Comparison of ENCODE assay signal across 24 mouse cellular contexts in the genomic region with DNA sequence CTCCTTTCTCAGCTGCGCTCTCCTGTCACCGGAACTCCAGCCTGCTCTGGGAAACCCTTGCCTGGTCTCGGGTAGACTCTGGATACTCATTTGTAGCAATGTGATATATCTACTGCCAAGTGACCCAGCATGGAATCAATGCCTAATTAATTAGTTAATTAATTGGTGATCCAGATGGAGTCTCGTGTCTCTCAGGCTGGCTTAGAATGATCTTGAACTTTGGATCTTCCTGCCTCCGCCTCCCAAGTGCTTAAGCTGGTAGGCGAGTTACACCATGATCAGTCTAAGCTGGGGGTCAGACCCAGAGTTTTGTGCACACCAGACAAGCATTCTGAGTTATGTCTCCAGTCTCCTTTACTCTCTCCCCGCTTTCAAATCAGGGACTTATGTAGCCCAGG. TPM values are rescaled to one million over a fixed set of nuclear protein-coding genes. Genes with fewer than 3 reads are reported as not detected.
DNase-seq lines count a peak whose midpoint lies in the region; ATAC-seq and TF ChIP-seq lines count a peak whose summit lies in the region.
"Had no signal": no experiment of that assay in that cellular context is flagged by ENCODE, and none has a peak within 500 bp of the region (broad histone marks: within the 10 kb centered on the region; RNA-seq: fewer than 3 reads in every experiment).

No protein-coding gene starts in this region.

- peak; percentile 79 for DNase-seq in kidney, adult 11 months
- DNase-seq in kidney, postnatal 10 days = no peak
- DNase-seq in CH12.LX (ENCODE audit: extremely low read depth) = no peak
- peak; percentile 90 for DNase-seq in kidney, adult 9 months
- peak; percentile 51 for DNase-seq in kidney, postnatal 14 days
- DNase-seq: adrenal gland, postnatal 25 days; cerebellum, adult 18-20 months; cerebellum, postnatal 10 days; forebrain, postnatal 0 days; heart, postnatal 4 days; lung, postnatal 36 days; right cerebral cortex, postnatal 25 days had no signal

- no peaks in the 10 kb centered on the region for H3K9me3 ChIP-seq in CH12.LX (replicated peaks; ENCODE audit: low read length)
- H3K9me3 ChIP-seq: embryonic facial prominence, embryonic 13.5 days; forebrain, embryonic 10.5 days; heart, embryonic 15.5 days; hindbrain, embryonic 15.5 days; limb, embryonic 13.5 days; midbrain, embryonic 15.5 days; neural tube, embryonic 15.5 days; stomach, embryonic 15.5 days had no signal

- dilution Hi-C loops in CH12.LX (cut with MboI; ENCODE audit: extremely low pct_ligation_motif_present, extremely low pct_unique_long_range_greater_than_20kb, low sequenced_read_pairs) = no loop called here

- TF ChIP-seq RAD21 in CH12.LX (IDR thresholded peaks at IDR 0.05; ENCODE audit: low read depth, low read length) = no peak

- TF ChIP-seq CTCF in CH12.LX (conservative IDR thresholded peaks at IDR 0.05 in 1 of 2, IDR thresholded peaks at IDR 0.05 in 1 of 2; ENCODE audit: low read depth in 2 of 2, low read length in 2 of 2) = no peak

- peaks cover 59% of the 10 kb centered on the region for H3K79me2 ChIP-seq in CH12.LX (replicated peaks; ENCODE audit: control insufficient read depth, extremely low read depth, insufficient read depth, poor library complexity, severe bottlenecking)

- H3K27me3 ChIP-seq in CH12.LX (replicated peaks) = no peaks in the 10 kb centered on the region
- H3K27me3 ChIP-seq: embryonic facial prominence, embryonic 13.5 days; heart, embryonic 15.5 days; hindbrain, embryonic 15.5 days; limb, embryonic 13.5 days; midbrain, embryonic 15.5 days; neural tube, embryonic 15.5 days; stomach, embryonic 15.5 days had no signal

- peak overlapping the region; percentile 64 to 94 (median 80) for H3K4me3 ChIP-seq in CH12.LX (replicated peaks in 1 of 3; ENCODE audit: low read depth in 2 of 3, low read length in 2 of 3, poor library complexity in 1 of 3)
- H3K4me3 ChIP-seq: embryonic facial prominence, embryonic 13.5 days; forebrain, embryonic 10.5 days; heart, embryonic 15.5 days; hindbrain, embryonic 15.5 days; limb, embryonic 13.5 days; midbrain, embryonic 15.5 days; neural tube, embryonic 15.5 days; stomach, embryonic 15.5 days had no signal

- H3K27ac ChIP-seq in CH12.LX (ENCODE audit: insufficient read depth, low read depth) = peak overlapping the region; percentile 99
- H3K27ac ChIP-seq: embryonic facial prominence, embryonic 13.5 days; forebrain, embryonic 10.5 days; heart, embryonic 15.5 days; hindbrain, embryonic 15.5 days; limb, embryonic 13.5 days; midbrain, embryonic 15.5 days; neural tube, embryonic 15.5 days; stomach, embryonic 15.5 days had no signal

- no peak for TF ChIP-seq POLR2A in CH12.LX (IDR thresholded peaks at IDR 0.05; ENCODE audit: low read depth, low read length)

- peak overlapping the region; percentile 91 for H3K4me2 ChIP-seq in CH12.LX (ENCODE audit: insufficient read depth, low read depth, poor library complexity, severe bottlenecking)
- H3K4me2 ChIP-seq: embryonic facial prominence, embryonic 13.5 days; heart, embryonic 15.5 days; hindbrain, embryonic 15.5 days; limb, embryonic 13.5 days; liver, embryonic 11.5 days; midbrain, embryonic 15.5 days; neural tube, embryonic 15.5 days; stomach, embryonic 15.5 days had no signal

- no peak for ATAC-seq in granulocyte monocyte progenitor cell, adult 5-6 weeks (replicated peaks; ENCODE audit: poor library complexity, severe bottlenecking)
- ATAC-seq in megakaryocyte, adult 5-6 weeks (ENCODE audit: poor library complexity, severe bottlenecking) = no peak
- ATAC-seq: forebrain, postnatal 0 days; inflammation-experienced regulatory T-cells, adult 6 months; midbrain, embryonic 15.5 days had no signal

- H3K9ac ChIP-seq in CH12.LX (ENCODE audit: insufficient read depth, low read depth) = peak overlapping the region; percentile 89
- H3K9ac ChIP-seq: embryonic facial prominence, embryonic 13.5 days; forebrain, postnatal 0 days; heart, embryonic 15.5 days; hindbrain, embryonic 15.5 days; limb, embryonic 13.5 days; midbrain, embryonic 15.5 days; neural tube, embryonic 15.5 days; stomach, embryonic 15.5 days had no signal

- H3K36me3 ChIP-seq in CH12.LX (replicated peaks in 1 of 2; ENCODE audit: control insufficient read depth in 1 of 2, insufficient read depth in 1 of 2, low read length in 1 of 2) = peaks cover 34 to 56% of the 10 kb centered on the region in 2 experiments
- H3K36me3 ChIP-seq: stomach, embryonic 15.5 days had no signal

- in situ Hi-C loops in CH12.LX (cut with MboI; ENCODE audit: low pct_ligation_motif_present, low pct_unique_long_range_greater_than_20kb, low sequenced_read_pairs) = no loop called here

- no peak for TF ChIP-seq EP300 in CH12.LX (IDR thresholded peaks at IDR 0.05; ENCODE audit: low read length)

- peaks cover 24 to 49% of the 10 kb centered on the region in 2 experiments for H3K4me1 ChIP-seq in CH12.LX (ENCODE audit: control insufficient read depth in 1 of 2, insufficient read depth in 2 of 2)
- H3K4me1 ChIP-seq: heart, embryonic 15.5 days; hindbrain, embryonic 15.5 days; limb, embryonic 13.5 days; midbrain, embryonic 15.5 days; neural tube, embryonic 15.5 days; stomach, embryonic 15.5 days had no signal

TF ChIP-seq in CH12.LX, 34 proteins besides CTCF, POLR2A, EP300 and RAD21:
- TF ChIP-seq SIN3A (IDR thresholded peaks at IDR 0.05; ENCODE audit: low read length) (no peak), TCF12 (IDR thresholded peaks at IDR 0.05; ENCODE audit: low read depth, low read length) (no peak), MAZ (IDR thresholded peaks at IDR 0.05; ENCODE audit: low read depth, low read length) (no peak), MYC (IDR thresholded peaks at IDR 0.05; ENCODE audit: low read depth, low read length) (peak; percentile 41; the same call in 1 of the 2 replicates), MEF2A (IDR thresholded peaks at IDR 0.05; ENCODE audit: borderline replicate concordance, low read depth, low read length) (no peak), RCOR1 (conservative IDR thresholded peaks at IDR 0.05; ENCODE audit: low read depth, low read length) (peak; percentile 64; the same call in 1 of the 2 replicates), BHLHE40 (IDR thresholded peaks at IDR 0.05; ENCODE audit: low read depth, low read length) (no peak), USF1 (IDR thresholded peaks at IDR 0.05; ENCODE audit: low read depth, low read length) (no peak), NELFE (IDR thresholded peaks at IDR 0.05; ENCODE audit: low read depth, low read length) (0 out of 2 replicates have a peak, but pooled peaks have one; percentile 49), GABPA (IDR thresholded peaks at IDR 0.05; ENCODE audit: insufficient replicate concordance, low read depth, low read length) (no peak), IRF4 (IDR thresholded peaks at IDR 0.05; ENCODE audit: low read depth, low read length) (no peak), E2F4 (IDR thresholded peaks at IDR 0.05; ENCODE audit: insufficient replicate concordance, low read depth, low read length) (no peak), JUN (IDR thresholded peaks at IDR 0.05; ENCODE audit: insufficient read depth, low read depth, low read length) (no peak), PAX5 (IDR thresholded peaks at IDR 0.05; ENCODE audit: low read length) (no peak), MAFK (IDR thresholded peaks at IDR 0.05; ENCODE audit: insufficient replicate concordance, low read length) (no peak), ZMIZ1 (IDR thresholded peaks at IDR 0.05; ENCODE audit: low read depth, low read length) (no peak; the same call in 1 of the 2 replicates), POLR2AphosphoS2 (IDR thresholded peaks at IDR 0.05; ENCODE audit: low read depth, low read length) (no peak), ZC3H11A (IDR thresholded peaks at IDR 0.05; ENCODE audit: low read depth, low read length) (no peak), ETS1 (conservative IDR thresholded peaks at IDR 0.05; ENCODE audit: low read depth, low read length) (no peak; the same call in 1 of the 2 replicates), KAT2A (IDR thresholded peaks at IDR 0.05; ENCODE audit: insufficient replicate concordance, low read length) (0 out of 2 replicates have a peak, but pooled peaks have one; percentile 36), MXI1 (IDR thresholded peaks at IDR 0.05; ENCODE audit: low read depth, low read length) (peak; percentile 4; the same call in 1 of the 2 replicates), NRF1 (IDR thresholded peaks at IDR 0.05; ENCODE audit: low read depth, low read length) (no peak), ELF1 (IDR thresholded peaks at IDR 0.05; ENCODE audit: low read depth, low read length) (no peak), CHD1 (IDR thresholded peaks at IDR 0.05; ENCODE audit: low read depth, low read length) (no peak), UBTF (IDR thresholded peaks at IDR 0.05; ENCODE audit: low read depth, low read length) (0 out of 2 replicates have a peak, but pooled peaks have one; percentile 35), SMC3 (IDR thresholded peaks at IDR 0.05; ENCODE audit: low read depth, low read length) (no peak), MAX (IDR thresholded peaks at IDR 0.05; ENCODE audit: low read length) (no peak), JUND (conservative IDR thresholded peaks at IDR 0.05; ENCODE audit: low read depth, low read length) (no peak), HCFC1 (IDR thresholded peaks at IDR 0.05; ENCODE audit: low read depth, low read length) (no peak), CHD2 (IDR thresholded peaks at IDR 0.05; ENCODE audit: low read length) (0 out of 2 replicates have a peak, but pooled peaks have one; percentile 34), ZKSCAN1 (IDR thresholded peaks at IDR 0.05; ENCODE audit: borderline replicate concordance, low read depth, low read length) (no peak), TBP (conservative IDR thresholded peaks at IDR 0.05; ENCODE audit: low read depth, low read length) (no peak), ZNF384 (IDR thresholded peaks at IDR 0.05; ENCODE audit: low read depth, low read length) (no peak), USF2 (conservative IDR thresholded peaks at IDR 0.05; ENCODE audit: low read depth, low read length) (no peak)

RNA-seq across cellular contexts. Expression of gene Bid, which starts 24.4 kb away (rescaled TPM):
- 102 and 118 TPM in 2 replicates for total RNA-seq in CH12.LX (2012; rRNA removed)
- total RNA-seq in CH12.LX (2014; rRNA removed) = 132 and 148 TPM in 2 replicates
- 129 and 144 TPM in 2 replicates for polyA plus RNA-seq in CH12.LX (2012; ENCODE audit: insufficient read length, low read depth)
- 90.9 and 98.7 TPM in 2 replicates for total RNA-seq in granulocyte monocyte progenitor cell, adult 5-6 weeks (2014; fragmentation: Nextera tagmentation)
- 64.6 and 66.4 TPM in 2 replicates for total RNA-seq in granulocyte monocyte progenitor cell, adult 5-6 weeks (2017)
- 74.3 and 89.0 TPM in 2 replicates for total RNA-seq in megakaryocyte, adult 5-6 weeks (2015)
- 48.1 and 51.6 TPM in 2 replicates for total RNA-seq in megakaryocyte, adult 5-6 weeks (2017)

Comparison
In these comparisons a context has a peak if more than half of its experiments do, and no peak if none do; other contexts are left out.
1. DNase-seq: peak in kidney, adult 11 months (single experiment), kidney, adult 9 months (single experiment) and kidney, postnatal 14 days (single experiment); none in kidney, postnatal 10 days (single experiment) and CH12.LX (single experiment).